Mouse (Mus musculus) liver, postnatal 0 days (tissue): ENCODE data around the gene Olfr826. TPM values are rescaled to one million over a fixed set of nuclear protein-coding genes. Genes with fewer than 3 reads are reported as not detected.

ENCODE experiments used
- ATAC-seq: fragments of 200-750 bp; cut with Nextera tagmentation; 2 replicates; pipeline ENCODE4 v1.8.0; 2017; ENCODE audit warnings: mild to moderate bottlenecking, moderate library complexity
- DNase-seq: peaks from one replicate; pipeline ENCODE4 v3.0.0-alpha.2; 2016
- H3K27ac ChIP-seq: fragments of 300-500 bp; sonication (generic); 2 replicates; pipeline ENCODE4 v1.5.1; 2014; ENCODE audit warnings: antibody characterized with exemption, moderate library complexity, mild to moderate bottlenecking, low read depth
- H3K27me3 ChIP-seq: fragments of 300-500 bp; sonication (generic); 2 replicates; pipeline ENCODE4 v1.6.1; 2014; ENCODE audit warnings: low read length, control low read depth, mixed read lengths; ENCODE audit not compliant: insufficient read depth
- H3K36me3 ChIP-seq: fragments of 300-500 bp; sonication (generic); replicated peaks from 2 replicates; pipeline ENCODE4 v1.6.1; 2014; ENCODE audit warnings: mild to moderate bottlenecking, control low read depth, low read length, moderate library complexity, mixed read lengths; ENCODE audit not compliant: insufficient read depth
- H3K4me1 ChIP-seq: fragments of 300-500 bp; sonication (generic); 2 replicates; pipeline ENCODE4 v1.6.1; 2014; ENCODE audit warnings: antibody characterized with exemption, mild to moderate bottlenecking, control low read depth; ENCODE audit not compliant: insufficient read depth
- H3K4me2 ChIP-seq: fragments of 300-500 bp; sonication (generic); 2 replicates; pipeline ENCODE4 v1.6.1; 2014; ENCODE audit warnings: low read depth, mild to moderate bottlenecking, low read length, moderate library complexity, mixed read lengths
- H3K4me3 ChIP-seq: fragments of 300-500 bp; sonication (generic); 2 replicates; pipeline ENCODE4 v1.5.1; 2014; ENCODE audit warnings: low read depth, low read length
- H3K9ac ChIP-seq: fragments of 300-500 bp; sonication (generic); replicated peaks from 2 replicates; pipeline ENCODE4 v1.6.1; 2014; ENCODE audit warnings: mild to moderate bottlenecking, moderate library complexity
- H3K9me3 ChIP-seq: fragments of 300-500 bp; sonication (generic); 2 replicates; pipeline ENCODE4 v1.6.1; 2016; ENCODE audit warnings: mild to moderate bottlenecking, control low read depth, low read length, mixed read lengths
- CTCF ChIP-seq: sonication (generic); IDR thresholded peaks from 2 replicates; pipeline ENCODE4 v1.5.1; 2016; ENCODE audit warnings: antibody characterized with exemption, low read depth
- EP300 ChIP-seq: IDR thresholded peaks from 2 replicates; pipeline ENCODE4 v1.6.1; 2016; ENCODE audit warnings: antibody characterized with exemption, low read depth, mild to moderate bottlenecking
- WGBS: fragments of 180-500 bp; shearing (Covaris S2); extraction: QIAGEN DNeasy Blood & Tissue Kit; methylation state at CpG from one replicate; pipeline ENCODE4 v1.1.7; 2014; ENCODE audit not compliant: insufficient replicate concordance; 5-methylcytosine and 5-hydroxymethylcytosine counted together
- polyA plus RNA-seq: library from polyadenylated mRNA; unstranded; fragments of >200 nt; fragmentation: Nextera tagmentation; extraction: Ambion mirVana; gene quantifications from 2 replicates; pipeline ENCODE4 v1.2.1, GENCODE M21; 2015

Gene Olfr826
- not detected in 2 replicates for polyA plus RNA-seq

DNA sequence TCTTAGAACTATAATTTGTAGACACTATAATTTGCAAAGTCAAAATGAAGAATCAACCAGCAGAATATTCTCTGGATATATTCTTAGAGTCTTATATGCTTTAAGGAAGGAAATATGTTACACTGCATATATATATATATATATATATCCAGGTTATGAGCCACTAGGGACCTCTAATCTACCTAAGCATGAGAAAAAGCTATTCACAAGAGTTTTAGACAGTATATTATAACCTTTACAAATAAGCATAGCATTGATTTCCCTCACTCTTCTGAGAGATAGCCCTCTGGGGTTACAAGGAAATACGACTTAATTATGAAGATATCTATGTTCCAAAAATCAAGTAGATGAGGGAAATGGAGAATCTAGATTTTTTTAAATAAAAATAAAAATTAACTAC is at the start of gene Olfr826:
Gene Olfr826, minus strand, starts transcription at position 101 of the 400 bp plus-strand sequence.
- H3K4me2 ChIP-seq = no peak within 1 kb of the TSS
- no peaks in the 10 kb centered on the region for H3K4me1 ChIP-seq
- no peak within 1 kb of the TSS for H3K27ac ChIP-seq
- ATAC-seq = no peak
- TF ChIP-seq CTCF (no peak), EP300 (no peak)
- H3K36me3 ChIP-seq = no peaks in the 10 kb centered on the region
- H3K4me3 ChIP-seq = no peak within 1 kb of the TSS
- no peak within 1 kb of the TSS for H3K9ac ChIP-seq
- DNase-seq = no peak
- no peaks in the 10 kb centered on the region for H3K9me3 ChIP-seq
- 57% methylated on average over 1 of the region's 1 CpGs for WGBS
- no peaks in the 10 kb centered on the region for H3K27me3 ChIP-seq

- DNase-seq (no peak), ATAC-seq (no peak)
- H3K27ac ChIP-seq = no peak overlapping the region
- no peak overlapping the region for H3K9ac ChIP-seq
- no peaks in the 10 kb centered on the region for H3K36me3 ChIP-seq
- TF ChIP-seq EP300 (no peak), CTCF (no peak)
- H3K4me2 ChIP-seq = no peak overlapping the region
- 71% methylated on average over 1 of the region's 1 CpGs for WGBS
- H3K27me3 ChIP-seq = no peaks in the 10 kb centered on the region
- H3K4me1 ChIP-seq = no peaks in the 10 kb centered on the region
- H3K9me3 ChIP-seq = no peaks in the 10 kb centered on the region
- no peak overlapping the region for H3K4me3 ChIP-seq
Observed at GRCm38 (mm10) chr10:130232117-130232516, 48.1 kb upstream of the Olfr826 start.

- TF ChIP-seq EP300 (no peak), CTCF (0 out of 2 replicates have a peak, but pooled peaks have one; percentile 16)
- DNase-seq (no peak), ATAC-seq (no peak)
- Histone ChIP-seq H3K27ac (no peak overlapping the region), H3K4me3 (no peak overlapping the region), H3K27me3 (no peaks in the 10 kb centered on the region), H3K4me2 (no peak overlapping the region), H3K9ac (no peak overlapping the region), H3K9me3 (no peaks in the 10 kb centered on the region), H3K4me1 (no peaks in the 10 kb centered on the region), H3K36me3 (no peaks in the 10 kb centered on the region)
- WGBS = 75% methylated on average over 5 of the region's 5 CpGs
Observed at GRCm38 (mm10) chr10:130229584-130229983, 45.6 kb upstream of the Olfr826 start.

- H3K27ac ChIP-seq = no peak overlapping the region
- ATAC-seq (peak; percentile 62), DNase-seq (peak; percentile 57)
- H3K4me1 ChIP-seq = no peaks in the 10 kb centered on the region
- no peaks in the 10 kb centered on the region for H3K9me3 ChIP-seq
- no peak overlapping the region for H3K4me2 ChIP-seq
- H3K36me3 ChIP-seq = no peaks in the 10 kb centered on the region
- H3K9ac ChIP-seq = no peak overlapping the region
- WGBS = 3% methylated on average over 1 of the region's 1 CpGs
- no peaks in the 10 kb centered on the region for H3K27me3 ChIP-seq
- no peak overlapping the region for H3K4me3 ChIP-seq
- no peak for TF ChIP-seq EP300
- TF ChIP-seq CTCF = peak; percentile 88
Observed at GRCm38 (mm10) chr10:130228246-130228645, 44.3 kb upstream of the Olfr826 start.

DNA sequence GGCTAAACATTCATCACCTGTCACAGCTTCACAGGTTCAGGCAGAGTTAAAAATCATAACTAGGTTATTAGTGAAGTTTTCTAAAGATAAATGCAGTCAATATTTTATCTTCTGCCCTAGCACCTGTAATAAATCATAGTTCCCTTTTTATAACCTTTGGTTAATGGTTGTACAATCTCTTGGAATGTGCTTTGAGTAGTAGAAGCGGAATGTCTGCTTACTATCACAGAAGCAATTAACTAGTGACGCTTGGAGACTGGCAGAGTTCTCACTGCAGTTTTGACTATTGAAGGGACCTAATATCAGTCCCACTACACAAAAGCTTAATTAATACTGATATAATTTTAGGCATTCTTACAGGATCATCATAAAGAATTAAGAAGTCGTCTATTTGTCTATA is 41.0 kb upstream of the Olfr826 start:
- H3K36me3 ChIP-seq = no peaks in the 10 kb centered on the region
- no peak overlapping the region for H3K27ac ChIP-seq
- H3K4me1 ChIP-seq = no peaks in the 10 kb centered on the region
- ATAC-seq (no peak), DNase-seq (no peak)
- TF ChIP-seq EP300 = no peak
- TF ChIP-seq CTCF = no peak
- no peaks in the 10 kb centered on the region for H3K9me3 ChIP-seq
- no peak overlapping the region for H3K4me3 ChIP-seq
- H3K4me2 ChIP-seq = no peak overlapping the region
- H3K9ac ChIP-seq = no peak overlapping the region
- no peaks in the 10 kb centered on the region for H3K27me3 ChIP-seq
- 69% methylated on average over 3 of the region's 3 CpGs for WGBS

- Histone ChIP-seq H3K4me1 (no peaks in the 10 kb centered on the region), H3K9me3 (no peaks in the 10 kb centered on the region), H3K36me3 (no peaks in the 10 kb centered on the region), H3K4me3 (no peak within 1 kb of the TSS), H3K27ac (no peak within 1 kb of the TSS), H3K4me2 (no peak within 1 kb of the TSS), H3K9ac (no peak within 1 kb of the TSS), H3K27me3 (no peaks in the 10 kb centered on the region)
- no peak for DNase-seq
- TF ChIP-seq CTCF = no peak
- no peak for TF ChIP-seq EP300
- WGBS = 63% methylated on average over 1 of the region's 1 CpGs
- ATAC-seq = no peak
Observed at GRCm38 (mm10) chr10:130214303-130214702, 30.3 kb upstream of the Olfr826 start, which contains the start of gene Olfr827. TSS of gene Olfr827 (minus strand) at chr10:130214403.

- H3K36me3 ChIP-seq = no peaks in the 10 kb centered on the region
- H3K27ac ChIP-seq = no peak within 1 kb of the TSS
- no peaks in the 10 kb centered on the region for H3K27me3 ChIP-seq
- no peaks in the 10 kb centered on the region for H3K9me3 ChIP-seq
- H3K4me3 ChIP-seq = no peak within 1 kb of the TSS
- no peak within 1 kb of the TSS for H3K4me2 ChIP-seq
- H3K4me1 ChIP-seq = no peaks in the 10 kb centered on the region
- DNase-seq (no peak), ATAC-seq (no peak)
- H3K9ac ChIP-seq = no peak within 1 kb of the TSS
- TF ChIP-seq EP300 (no peak), CTCF (no peak)
Observed at GRCm38 (mm10) chr10:130166666-130167065, 17.3 kb downstream of the Olfr826 start, which contains the start of gene Olfr825. TSS of gene Olfr825 (minus strand) at chr10:130166766.
